In the genomic region with DNA sequence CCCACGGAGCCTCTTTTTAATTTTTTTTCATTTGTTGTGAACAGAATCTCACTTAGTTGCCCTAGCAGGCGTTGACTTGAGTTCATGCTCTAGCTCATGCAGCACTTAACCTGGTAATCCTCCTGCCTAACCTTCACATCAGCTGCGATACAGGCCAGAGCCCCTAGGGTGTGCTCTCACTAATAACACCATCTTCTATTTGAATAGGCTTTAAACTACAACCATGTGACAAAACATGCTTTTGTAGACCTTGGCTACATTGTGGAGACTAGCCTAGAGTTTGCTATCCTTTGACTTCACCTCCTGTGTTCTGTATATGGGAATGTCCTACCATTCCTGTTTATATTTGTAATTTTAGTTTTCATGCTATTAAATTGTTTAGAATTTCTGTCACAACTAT, we compare ENCODE assay signal across 12 mouse cellular contexts. TPM values are rescaled to one million over a fixed set of nuclear protein-coding genes. Genes with fewer than 3 reads are reported as not detected.
DNase-seq lines count a peak whose midpoint lies in the region; ATAC-seq and TF ChIP-seq lines count a peak whose summit lies in the region.
"Had no signal": no experiment of that assay in that cellular context is flagged by ENCODE, and none has a peak within 500 bp of the region (broad histone marks: within the 10 kb centered on the region; RNA-seq: fewer than 3 reads in every experiment).

No protein-coding gene starts in this region.

- no peaks in the 10 kb centered on the region for H3K4me1 ChIP-seq in lung, adult 2 months (ENCODE audit: control insufficient read depth, insufficient read depth, low read length)
- H3K4me1 ChIP-seq: heart, embryonic 12.5 days had no signal

- peak; percentile 46 for ATAC-seq in activated CD4-positive, CD25-positive, alpha-beta regulatory T cell, adult 4 months
- ATAC-seq: forebrain, embryonic 14.5 days had no signal

- no peak overlapping the region for H3K4me3 ChIP-seq in lung, adult 2 months (replicated peaks; ENCODE audit: extremely low read depth, low read depth, low read length)
- H3K4me3 ChIP-seq: heart, embryonic 12.5 days had no signal

- WGBS in lung, adult 2 months: 80% methylated on average over 3 of the region's 3 CpGs

- DNase-seq in cerebellum, postnatal 10 days: peak; percentile 10 to 13
- no peak for DNase-seq in cerebellum, adult 9-11 months
- no peak for DNase-seq in lung, adult 2 months
- DNase-seq in lung, postnatal 10 days: no peak
- peak; percentile 2 for DNase-seq in mesoderm, embryonic 11.5 days (ENCODE audit: low read depth, low spot score)
- DNase-seq in left cerebral cortex, adult 18-20 months (ENCODE audit: low spot score in 2 of 2): no peak
- no peak for DNase-seq in urinary bladder, postnatal 25 days (ENCODE audit: low spot score)
- DNase-seq: cerebellum, postnatal 36 days; left cerebral cortex, postnatal 4 days had no signal

- TF ChIP-seq POLR2A in lung, adult 2 months (IDR thresholded peaks at IDR 0.05; ENCODE audit: borderline replicate concordance, extremely low read depth, low read depth, low read length): no peak

- TF ChIP-seq CTCF in lung, adult 2 months (IDR thresholded peaks at IDR 0.05; ENCODE audit: insufficient read depth, low read length): 0 out of 2 replicates have a peak, but pooled peaks have one; percentile 23

RNA-seq across cellular contexts. Expression of a gene that starts 45.2 kb away (rescaled TPM):
- 4.3 TPM in 2 replicates for polyA plus RNA-seq in lung, adult 2 months (2012; rRNA removed)
- polyA plus RNA-seq in activated CD4-positive, CD25-positive, alpha-beta regulatory T cell, adult 4 months (2017; shearing (Covaris generic)): under 1 TPM in 1 of 2 experiments, not detected in 1; 0.08 TPM
- total RNA-seq in left cerebral cortex, adult 18-20 months (2021): 1 to 10 TPM; 5.2 to 6.7 TPM

Comparison
In these comparisons a context has a peak if more than half of its experiments do, and no peak if none do; other contexts are left out.
1. DNase-seq: peak in cerebellum, postnatal 10 days (2 of 2) and mesoderm, embryonic 11.5 days (single experiment); none in cerebellum, adult 9-11 months (single experiment), lung, adult 2 months (single experiment), lung, postnatal 10 days (single experiment), left cerebral cortex, adult 18-20 months (0 of 2) and urinary bladder, postnatal 25 days (single experiment).